Mouse (Mus musculus): ENCODE measurements around the gene Gtf3c1.

GRCm38 (mm10) chr7:125593831-125594230 lies 113.7 kb downstream of the Gtf3c1 start:
- TF ChIP-seq CTCF (IDR thresholded peaks at IDR 0.05; ENCODE audit: control insufficient read depth, insufficient read depth, low read length) = no peak
- no peak for TF ChIP-seq POLR2A (IDR thresholded peaks at IDR 0.05; ENCODE audit: borderline replicate concordance, control insufficient read depth, low read depth, low read length)

All from bone marrow, adult 2 months (tissue).